Mouse (Mus musculus) granulocyte monocyte progenitor cell, adult 5-6 weeks (primary cell): ENCODE results near the gene Il1r1. TPM values are rescaled to one million over a fixed set of nuclear protein-coding genes. Genes with fewer than 3 reads are reported as not detected.
"Not testable (repeated sequence)": the region's sequence is repeated elsewhere in the genome, so short reads cannot be mapped to it uniquely, and the experiment has no call there.

Source experiments
- ATAC-seq: replicated peaks from 2 replicates; pipeline ENCODE4 v1.8.0; 2016; ENCODE audit warnings: mild to moderate bottlenecking, moderate TSS enrichment, inconsistent platforms; ENCODE audit not compliant: poor library complexity, severe bottlenecking
- total RNA-seq, 2 experiments: library from RNA; stranded (forward) in 1 of 2; stranded (reverse) in 1 of 2; fragments of 200-712, 200-1000 nt in 1 of 2; fragments of >200 nt in 1 of 2; fragmentation: Nextera tagmentation in 1 of 2; gene quantifications; 2 replicates each; pipeline ENCODE4 v1.2.3; 2014 to 2017

Gene Il1r1
- total RNA-seq, 2 experiments from 2014 or later: 2.7 to 3.1 TPM

GRCm38 (mm10) chr1:40304321-40304720 is 79.4 kb downstream of the Il1r1 start:
- ATAC-seq: not testable (repeated sequence)

GRCm38 (mm10) chr1:40306111-40306510 is 81.2 kb downstream of the Il1r1 start:
- no peak for ATAC-seq

GRCm38 (mm10) chr1:40311123-40311522 is 86.2 kb downstream of the Il1r1 start:
- ATAC-seq: no peak

- ATAC-seq: no peak
These were observed 86.7 kb downstream of the Il1r1 start for GRCm38 (mm10) chr1:40311625-40312024.

- no peak for ATAC-seq
These were observed 89.1 kb downstream of the Il1r1 start for GRCm38 (mm10) chr1:40314016-40314415.

GRCm38 (mm10) chr1:40317657-40318056 is 92.8 kb downstream of the Il1r1 start:
- no peak for ATAC-seq

- peak; percentile 74 for ATAC-seq
These were observed 96.9 kb downstream of the Il1r1 start for GRCm38 (mm10) chr1:40321824-40322223.

- ATAC-seq: peak; percentile 31; the same call in 1 of the 2 replicates
These were observed 97.7 kb downstream of the Il1r1 start for GRCm38 (mm10) chr1:40322543-40322942.

- ATAC-seq: peak; percentile 56
These were observed 99.6 kb downstream of the Il1r1 start, which contains the start of gene Il1rl2 for GRCm38 (mm10) chr1:40324457-40324856. TSS of gene Il1rl2 (plus strand) at chr1:40324610.

GRCm38 (mm10) chr1:40324955-40325702 is 100.2 kb downstream of the Il1r1 start:
- no peak for ATAC-seq

- ATAC-seq: no peak
These were observed 100.9 kb downstream of the Il1r1 start for GRCm38 (mm10) chr1:40325711-40326327.

- no peak for ATAC-seq
These were observed 102.7 kb downstream of the Il1r1 start for GRCm38 (mm10) chr1:40327604-40328003.

- no peak for ATAC-seq
These were observed 104.6 kb downstream of the Il1r1 start for GRCm38 (mm10) chr1:40329526-40329925.

- no peak for ATAC-seq
These were observed 105.3 kb downstream of the Il1r1 start for GRCm38 (mm10) chr1:40330181-40330580.

- no peak for ATAC-seq
These were observed 114.5 kb downstream of the Il1r1 start for GRCm38 (mm10) chr1:40339346-40339745.

- no peak for ATAC-seq
These were observed 115.2 kb downstream of the Il1r1 start for GRCm38 (mm10) chr1:40340102-40340501.

GRCm38 (mm10) chr1:40352158-40352903 is 127.5 kb downstream of the Il1r1 start:
- no peak for ATAC-seq

GRCm38 (mm10) chr1:40352904-40353286 is 128.0 kb downstream of the Il1r1 start:
- no peak for ATAC-seq

GRCm38 (mm10) chr1:40354665-40355064 is 129.8 kb downstream of the Il1r1 start:
- peak; percentile 17 for ATAC-seq

- ATAC-seq: peak; percentile 68
These were observed 130.6 kb downstream of the Il1r1 start for GRCm38 (mm10) chr1:40355431-40355843.

GRCm38 (mm10) chr1:40355904-40356521 is 131.1 kb downstream of the Il1r1 start:
- ATAC-seq: peak; percentile 86
